Mouse (Mus musculus) spleen, adult 2 months (tissue): ENCODE results near the gene Gm20388.

Experiments used
- CTCF ChIP-seq: fragments of 200-500 bp; IDR thresholded peaks from 2 replicates; pipeline ENCODE4 v1.5.1; 2011; ENCODE audit warnings: mild to moderate bottlenecking, inconsistent platforms; ENCODE audit not compliant: insufficient read depth, insufficient read length, insufficient replicate concordance; ENCODE audit errors: extremely low read depth
- POLR2A ChIP-seq: fragments of 200-500 bp; IDR thresholded peaks from 2 replicates; pipeline ENCODE4 v1.6.1; 2011; ENCODE audit warnings: low read depth, low read length, inconsistent platforms

DNA sequence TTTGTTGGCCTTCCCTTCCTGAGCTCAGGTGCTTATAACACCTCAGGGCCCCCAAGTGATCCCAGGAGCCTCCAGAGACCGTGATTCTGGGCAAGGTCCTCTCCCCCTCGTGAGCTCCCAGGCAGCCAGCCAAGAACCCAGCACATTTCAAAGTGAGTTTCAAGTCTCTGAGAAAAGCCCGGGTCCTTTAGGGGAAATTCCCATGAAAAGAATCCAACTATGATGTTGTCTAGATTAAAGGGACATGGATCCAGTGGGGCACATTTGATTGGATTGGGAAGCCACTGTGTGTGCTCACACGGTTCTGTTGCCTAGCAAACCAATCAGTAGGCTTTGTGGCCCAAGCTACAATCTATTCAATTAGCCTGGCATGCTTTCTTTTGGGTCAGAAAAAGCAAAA, 936.6 kb downstream of the Gm20388 start:
- TF ChIP-seq POLR2A (no peak), CTCF (no peak)
